Mouse (Mus musculus) liver, embryonic 14.5 days (tissue): Measurements from ENCODE around the gene Mapre3.

Experiments
- CTCF ChIP-seq: IDR thresholded peaks from 2 replicates; pipeline ENCODE4 v1.5.1; 2016; ENCODE audit warnings: antibody characterized with exemption, low read depth, control low read depth
- EP300 ChIP-seq: IDR thresholded peaks from 2 replicates; pipeline ENCODE4 v1.6.1; 2016; ENCODE audit warnings: antibody characterized with exemption, low read depth

- TF ChIP-seq CTCF = no peak
- no peak for TF ChIP-seq EP300
Measured at GRCm38 (mm10) chr5:30833416-30833815, 19.0 kb downstream of the Mapre3 start.
